Mouse (Mus musculus) embryonic stem cell, embryonic (primary cell): ENCODE data around the gene Gm10972.
"Not testable (repeated sequence)": the region's sequence is repeated elsewhere in the genome, so short reads cannot be mapped to it uniquely, and the experiment has no call there.

Source experiments
- CTCF ChIA-PET, 4 experiments: fragments of 300-600 bp in 2 of 4; fragments of 350-600 bp in 2 of 4; sonication (Branson Sonifier 250); formaldehyde crosslinking; loops; one replicate each; lab custom pipeline; 2022; ENCODE audit warnings: inconsistent platforms in 2 of 4; lab: Charles Lee
- POLR2A ChIA-PET, 4 experiments: fragments of 300-600 bp in 2 of 4; fragments of 350-600 bp in 2 of 4; sonication (Branson Sonifier 250); formaldehyde crosslinking; loops; one replicate each; lab custom pipeline; 2022; ENCODE audit warnings: antibody characterized with exemption in 4 of 4, inconsistent platforms in 1 of 4; lab: Charles Lee

Gm10972 gene

DNA sequence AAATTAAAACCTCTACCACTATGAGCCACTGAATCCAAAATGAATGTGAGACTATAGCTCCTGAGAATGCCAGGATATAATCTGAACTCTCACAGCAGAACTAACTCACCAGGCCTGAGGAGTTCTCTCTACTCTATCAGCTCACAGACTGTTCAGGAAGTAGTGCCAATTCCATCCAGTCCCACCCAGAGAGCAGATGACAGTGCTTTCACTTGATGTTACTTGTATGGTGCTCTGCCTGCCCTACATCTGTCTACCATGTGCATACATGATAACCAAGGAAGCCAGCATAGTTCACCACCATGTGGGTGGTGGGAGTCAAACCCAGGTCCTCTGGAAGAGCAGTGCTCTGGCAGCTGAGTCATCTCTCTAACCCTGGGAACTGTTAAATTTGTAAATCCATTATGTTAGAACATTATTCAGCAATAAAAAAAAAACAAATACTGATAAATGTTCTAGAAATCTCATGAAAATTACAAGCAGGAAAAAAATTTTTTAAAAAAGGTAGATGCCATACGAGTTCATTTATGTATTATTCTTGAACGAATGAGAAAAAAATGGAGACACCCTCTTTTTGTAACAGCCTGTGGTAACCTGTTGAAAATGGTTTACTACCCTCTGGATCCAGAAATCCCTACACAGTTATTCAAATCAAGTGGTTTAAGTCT lies at the start of gene Gm10972:
Gene Gm10972 (plus strand): TSS at position 618 of the 668 bp plus-strand sequence.
- CTCF ChIA-PET, POLR2A ChIA-PET: not testable (repeated sequence)

DNA sequence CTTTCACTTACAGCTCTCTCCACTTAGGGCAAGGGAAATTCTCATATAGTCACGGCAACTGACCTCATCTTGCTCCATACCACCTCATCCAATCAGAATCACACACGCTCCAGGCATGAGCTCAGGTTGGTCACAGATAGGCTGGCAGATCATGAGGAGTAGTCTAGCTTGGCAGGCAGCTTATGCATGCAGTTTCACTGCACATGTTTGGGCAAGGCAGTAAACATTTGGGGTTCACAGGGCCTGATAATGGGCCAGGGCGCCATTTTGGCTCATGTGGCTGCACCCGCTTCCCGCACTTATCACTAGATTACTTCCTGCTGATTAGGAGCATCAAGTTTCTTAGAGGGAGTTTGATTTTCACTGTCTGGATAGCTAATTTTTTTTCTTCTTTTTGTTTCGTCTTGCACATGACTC lies 47.0 kb upstream of the Gm10972 start:
- POLR2A ChIA-PET, result interaction anchor here in 2 of 4 experiments (1.1 to 3.9 kb wide), 7 partner anchors 9 to 19 kb away, joined by 3 to 16 read pairs (median 5); partner anchors contain the start of gene Snx27 (in 1 of the 2)

DNA sequence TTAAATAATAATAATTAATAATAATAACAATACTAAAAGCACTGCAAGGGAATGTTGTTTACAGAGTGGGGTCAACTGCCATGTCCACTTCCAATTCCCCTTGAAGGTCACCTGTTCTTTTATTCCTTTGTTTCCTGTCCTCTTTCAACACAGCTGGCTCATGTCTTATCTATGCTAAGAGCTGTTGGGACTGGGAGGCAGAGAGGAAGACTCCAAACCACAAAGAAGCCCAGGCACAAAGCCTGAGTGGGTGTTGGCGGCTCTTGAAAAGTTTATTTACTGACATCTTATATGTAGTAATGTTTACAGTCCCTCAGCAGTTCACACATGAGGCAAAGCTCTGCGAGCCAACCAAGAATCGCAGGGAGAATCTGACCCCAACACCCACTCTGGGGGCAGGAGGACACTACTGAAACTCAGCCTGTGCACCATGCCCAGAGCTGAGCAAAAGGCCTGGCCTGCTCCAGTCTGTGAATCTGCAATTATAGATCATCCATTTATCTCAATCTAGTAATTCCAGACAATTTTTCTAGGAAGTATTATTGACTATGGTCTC lies 45.6 kb upstream of the Gm10972 start:
- POLR2A ChIA-PET, result interaction anchor here in 3 of 4 experiments (0.5 to 3.9 kb wide), 8 partner anchors 9 to 50 kb away, joined by 3 to 16 read pairs (median 4); partner anchors contain the start of gene Snx27 (in 2 of the 3)
- CTCF ChIA-PET, result no interaction called here

More for the DNA sequence above, 47.0 kb upstream of the Gm10972 start:
- CTCF ChIA-PET, result interaction anchor here in 1 of 4 experiments (0.7 kb wide), 1 partner anchor 11 kb away, joined by 3 read pairs; no protein-coding TSS in a partner anchor

DNA sequence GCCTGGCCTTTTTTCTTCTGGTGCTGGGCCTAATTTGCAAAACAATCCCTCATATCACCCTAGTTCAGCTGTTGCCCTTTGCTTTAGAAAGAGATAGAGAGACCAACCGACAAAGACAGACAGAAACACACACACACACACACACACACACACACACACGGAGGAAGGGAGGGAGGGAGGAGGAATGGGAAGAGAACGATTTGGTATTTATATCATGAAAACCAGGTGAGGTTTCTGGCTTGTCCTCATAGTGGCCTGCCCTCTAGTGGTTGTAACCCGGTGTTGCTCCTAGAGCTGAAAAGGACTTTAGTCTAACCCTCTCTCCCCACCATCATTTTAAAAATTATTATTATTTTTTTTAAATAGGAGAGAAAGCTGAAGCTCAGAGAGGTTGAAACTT lies 41.0 kb upstream of the Gm10972 start:
- ChIA-PET CTCF (interaction anchor here (0.5 to 2.3 kb wide), 45 partner anchors 8 to 1158 kb away, joined by 3 to 15 read pairs (median 4); partner anchors contain the start of gene Snx27 (in 1 of the 4)), POLR2A (interaction anchor here in 3 of 4 experiments (0.5 to 2.8 kb wide), 23 partner anchors 9 to 1045 kb away, joined by 3 to 12 read pairs (median 3); partner anchors contain the start of genes Snx27 (in 2 of the 3) and Pogz (in 1 of the 3))

DNA sequence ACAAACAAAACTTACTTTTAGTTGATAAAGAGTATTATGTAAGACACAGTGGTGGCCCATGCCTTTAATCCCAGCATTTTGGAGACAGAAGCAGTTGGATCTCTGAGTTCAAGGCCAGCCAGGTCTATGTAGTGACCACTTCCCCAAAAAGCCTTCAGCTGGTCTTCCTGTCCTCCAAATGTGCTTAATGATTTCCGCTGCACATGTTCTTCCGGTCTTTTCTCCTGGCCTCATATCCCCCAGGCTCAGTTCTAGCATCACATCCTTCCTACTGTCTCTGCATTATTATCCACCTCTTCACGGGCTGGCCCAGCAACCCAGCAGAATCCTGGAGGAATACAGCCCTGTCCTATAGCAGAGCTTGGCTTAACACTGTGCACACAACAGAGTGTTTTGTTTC lies 33.3 kb upstream of the Gm10972 start:
- ChIA-PET POLR2A (interaction anchor here in 2 of 4 experiments (1.0 to 1.2 kb wide), 2 partner anchors 25 to 48 kb away, joined by 3 read pairs; no protein-coding TSS in a partner anchor), CTCF (interaction anchor here in 1 of 4 experiments (0.5 kb wide), 1 partner anchor 157 kb away, joined by 7 read pairs; no protein-coding TSS in a partner anchor)

DNA sequence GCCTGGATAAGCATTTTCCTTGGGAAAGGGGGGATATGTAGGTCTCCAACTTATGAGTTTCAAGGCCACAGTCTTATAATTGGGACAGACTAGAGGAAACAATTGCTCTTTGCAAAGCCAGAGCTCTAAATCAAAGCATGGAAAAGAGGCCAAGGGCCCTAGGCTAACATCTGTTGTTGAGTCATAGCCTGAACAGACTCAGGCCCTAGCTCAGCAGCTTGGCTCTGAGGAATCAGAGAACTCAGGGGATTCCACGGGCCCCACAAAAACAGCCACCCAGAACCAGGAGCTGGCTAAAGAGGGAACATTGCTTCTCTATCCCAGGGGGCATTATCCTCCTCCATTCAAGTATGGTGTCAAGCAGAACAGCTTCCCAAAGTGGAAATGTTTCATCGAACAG lies 32.3 kb upstream of the Gm10972 start:
- CTCF ChIA-PET, result interaction anchor here in 3 of 4 experiments (0.7 to 2.5 kb wide), 5 partner anchors 8 to 209 kb away, joined by 3 to 15 read pairs (median 8); no protein-coding TSS in a partner anchor
- POLR2A ChIA-PET, result interaction anchor here in 2 of 4 experiments (0.7 to 2.7 kb wide), 3 partner anchors 9 to 29 kb away, joined by 3 to 8 read pairs (median 4); no protein-coding TSS in a partner anchor

DNA sequence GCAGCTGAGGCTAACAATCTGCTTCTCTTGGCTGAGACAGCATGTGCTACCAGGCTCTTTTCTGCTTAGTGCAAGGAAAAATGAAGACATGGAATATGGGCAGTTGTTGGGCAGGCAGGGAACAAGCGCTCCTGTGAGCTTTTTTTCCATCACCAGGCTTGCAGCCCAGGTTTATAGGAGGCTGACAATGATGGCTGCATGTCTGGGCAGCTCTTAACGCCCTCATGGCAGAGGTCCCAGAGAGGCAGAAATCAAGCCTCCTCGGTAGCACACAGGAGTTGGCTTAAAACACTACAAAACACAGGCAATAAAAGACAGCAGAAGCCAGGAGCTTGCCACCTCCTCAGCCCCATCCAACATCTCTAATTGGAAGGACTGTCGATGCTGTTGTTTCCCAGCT lies 31.6 kb upstream of the Gm10972 start:
- ChIA-PET POLR2A (interaction anchor here in 3 of 4 experiments (0.7 to 2.7 kb wide), 6 partner anchors 10 to 306 kb away, joined by 3 to 8 read pairs (median 3); partner anchors contain the start of gene Snx27 (in 1 of the 3)), CTCF (interaction anchor here in 3 of 4 experiments (0.5 to 2.5 kb wide), 6 partner anchors 9 to 1030 kb away, joined by 3 to 15 read pairs (median 6); no protein-coding TSS in a partner anchor)

DNA sequence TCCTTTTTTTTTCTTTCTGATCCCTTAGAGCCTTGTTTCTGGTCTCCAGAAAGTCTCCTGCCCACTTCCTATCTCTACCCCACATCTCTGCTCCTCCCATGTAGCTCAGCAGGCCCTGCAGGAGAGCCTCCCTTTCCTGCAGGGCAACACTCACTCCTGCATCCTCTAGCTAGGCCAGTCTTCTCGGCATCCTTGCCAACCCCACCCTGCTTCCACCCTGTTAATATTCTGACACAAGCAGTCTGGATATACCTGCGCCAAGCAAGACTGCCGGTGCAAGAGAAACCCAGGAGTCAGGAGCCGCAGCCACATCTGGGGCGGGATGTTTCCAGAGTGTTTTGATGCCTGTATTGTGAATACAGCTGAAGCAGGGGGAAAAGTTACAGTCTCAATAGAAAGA lies 31.1 kb upstream of the Gm10972 start:
- ChIA-PET CTCF (interaction anchor here in 3 of 4 experiments (0.6 to 2.5 kb wide), 5 partner anchors 10 to 241 kb away, joined by 3 to 15 read pairs (median 4); no protein-coding TSS in a partner anchor), POLR2A (interaction anchor here in 3 of 4 experiments (0.8 to 2.7 kb wide), 5 partner anchors 11 to 306 kb away, joined by 3 to 8 read pairs (median 3); partner anchors contain the start of gene Snx27 (in 1 of the 3))

DNA sequence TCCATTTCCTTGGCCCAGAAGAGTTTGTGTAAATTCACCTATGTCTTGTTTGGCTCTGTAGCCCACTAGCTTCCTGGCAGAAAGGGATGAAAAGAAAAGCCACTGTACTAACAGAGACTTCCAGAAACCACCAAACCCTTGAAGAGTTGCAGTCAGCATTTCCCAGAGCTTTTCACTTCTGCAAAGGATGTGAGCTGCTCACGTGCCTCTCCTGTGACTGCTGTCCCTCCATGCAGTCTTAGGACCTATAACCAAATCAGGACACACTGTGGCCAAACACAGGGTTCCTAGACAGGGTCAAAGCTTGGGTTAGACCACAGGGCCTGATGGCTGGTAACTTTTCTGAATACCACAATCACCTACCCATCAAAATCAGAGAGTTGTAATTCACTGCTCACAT lies 30.6 kb upstream of the Gm10972 start:
- POLR2A ChIA-PET, result interaction anchor here in 2 of 4 experiments (1.0 to 2.7 kb wide), 3 partner anchors 11 to 305 kb away, joined by 3 to 8 read pairs (median 4); no protein-coding TSS in a partner anchor

DNA sequence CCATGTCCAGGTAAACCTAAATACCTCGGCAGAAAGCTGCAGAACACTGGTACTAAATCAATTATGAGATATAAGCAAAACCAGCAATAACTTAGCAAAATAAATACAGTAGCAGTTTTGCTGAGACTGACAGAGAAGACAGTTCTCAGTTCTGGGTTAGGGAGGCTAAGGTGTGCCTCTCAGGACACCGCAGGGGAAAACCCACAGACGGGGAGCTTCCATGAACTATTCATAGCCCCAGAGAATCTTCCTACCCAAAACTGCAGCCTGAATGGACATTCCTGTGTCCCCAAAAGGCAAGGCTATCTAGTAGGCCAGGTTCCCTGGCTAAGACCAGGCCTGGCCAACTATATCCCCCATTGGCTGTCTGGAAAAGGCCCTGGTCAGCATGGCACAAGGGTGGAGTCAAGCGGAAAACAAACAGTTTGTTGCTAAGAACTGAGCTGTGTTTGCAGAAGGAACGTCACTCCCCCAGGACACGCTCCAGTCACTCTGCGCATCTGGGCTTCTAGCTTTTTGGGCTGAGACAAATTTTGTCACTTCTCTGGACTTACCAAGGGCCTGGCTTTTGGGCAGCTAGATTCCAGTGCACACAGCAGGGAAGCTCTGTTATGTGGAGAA lies 29.5 kb upstream of the Gm10972 start:
- CTCF ChIA-PET, result interaction anchor here in 2 of 4 experiments (0.9 to 1.2 kb wide), 2 partner anchors 12 to 156 kb away, joined by 3 to 5 read pairs; no protein-coding TSS in a partner anchor
- POLR2A ChIA-PET, result interaction anchor here in 2 of 4 experiments (0.6 to 1.1 kb wide), 3 partner anchors 15 to 35 kb away, joined by 3 to 4 read pairs (median 3); no protein-coding TSS in a partner anchor

More for the DNA sequence above, 30.6 kb upstream of the Gm10972 start:
- CTCF ChIA-PET, result interaction anchor here in 2 of 4 experiments (0.6 to 2.5 kb wide), 3 partner anchors 10 to 241 kb away, joined by 3 to 15 read pairs (median 4); no protein-coding TSS in a partner anchor

DNA sequence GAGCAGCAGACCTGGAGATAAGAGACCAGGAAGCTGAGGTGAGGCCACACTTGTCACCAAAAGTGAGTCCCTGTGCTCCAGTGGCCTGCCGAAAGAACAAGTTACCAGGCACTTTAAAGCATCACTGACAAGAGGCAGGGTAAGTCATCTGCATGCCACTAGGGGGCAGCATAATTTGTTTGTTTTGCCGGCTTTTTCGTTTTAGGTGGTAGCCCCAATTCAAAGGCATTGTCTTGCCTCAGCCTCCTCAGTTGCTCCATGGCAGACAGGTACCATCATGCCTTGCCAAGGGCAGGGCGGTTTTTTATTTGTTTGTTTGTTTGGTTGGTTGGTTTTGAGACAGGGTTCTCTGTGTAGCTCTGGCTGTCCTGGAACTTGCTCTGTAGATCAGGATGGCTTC lies 26.2 kb upstream of the Gm10972 start:
- CTCF ChIA-PET, result interaction anchor here in 3 of 4 experiments (0.6 kb wide), 3 partner anchors 24 to 166 kb away, joined by 3 to 5 read pairs (median 3); no protein-coding TSS in a partner anchor
- POLR2A ChIA-PET, result no interaction called here

DNA sequence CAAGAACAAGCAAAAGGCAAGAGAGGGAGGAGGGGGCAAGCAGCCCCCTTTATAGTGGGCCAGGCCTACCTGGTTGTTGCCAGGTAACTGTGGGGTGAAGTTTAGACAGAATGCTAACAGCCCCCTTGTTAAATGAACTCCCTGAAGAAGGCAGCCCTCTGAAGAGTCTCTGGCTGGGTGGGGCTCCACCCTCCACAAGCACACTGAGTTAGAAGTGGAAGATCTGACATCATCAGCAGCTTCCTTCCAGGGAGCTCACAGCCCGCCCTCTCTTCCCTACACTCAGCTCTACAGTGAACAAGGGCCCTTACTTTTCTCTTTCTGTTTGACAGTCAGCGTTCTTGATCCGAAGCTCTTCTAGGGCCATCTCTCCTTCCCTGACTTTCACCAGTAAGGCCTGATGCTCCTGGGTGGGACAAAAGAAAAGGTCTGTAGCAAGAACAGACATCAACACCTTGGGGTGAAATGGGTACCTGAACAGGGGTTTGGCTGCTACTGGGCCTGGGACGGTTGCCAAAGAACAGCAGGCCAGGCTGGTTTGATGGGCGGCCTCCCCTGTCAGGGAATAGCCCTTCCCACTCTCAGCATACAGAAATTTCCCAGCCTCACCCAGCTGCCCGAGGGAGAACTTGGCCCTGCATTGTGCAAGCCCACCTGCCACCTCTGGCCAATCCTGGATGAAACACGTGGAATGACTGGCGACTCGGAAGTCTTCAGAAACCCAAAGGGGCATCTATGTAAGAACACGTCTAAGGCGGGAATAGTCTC lies 21.0 kb upstream of the Gm10972 start:
- POLR2A ChIA-PET, result interaction anchor here in 1 of 4 experiments (0.6 kb wide), 1 partner anchor 1612 kb away, joined by 3 read pairs; no protein-coding TSS in a partner anchor

DNA sequence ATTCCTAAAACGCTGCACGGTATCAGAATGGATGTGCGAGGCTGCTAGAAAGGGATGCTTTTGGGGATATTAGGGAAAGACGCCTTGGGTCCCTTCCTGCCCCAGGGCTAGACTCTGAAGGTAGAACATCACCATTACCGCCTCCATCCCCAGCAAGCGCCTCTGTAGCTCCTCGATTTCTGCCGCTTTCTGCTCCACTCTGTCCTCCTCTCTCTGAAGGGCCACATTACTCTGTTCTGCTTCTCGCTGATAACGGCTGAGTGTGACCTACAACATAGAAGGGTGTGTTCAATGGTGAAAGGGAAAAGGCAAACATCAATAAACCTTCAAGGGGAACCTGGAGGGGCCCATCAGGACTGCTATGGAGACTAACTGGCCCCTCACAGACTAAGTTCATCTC lies 20.4 kb upstream of the Gm10972 start:
- CTCF ChIA-PET, result interaction anchor here in 1 of 4 experiments (1.0 kb wide), 1 partner anchor 21 kb away, joined by 3 read pairs; no protein-coding TSS in a partner anchor

More for the DNA sequence above, 21.0 kb upstream of the Gm10972 start:
- CTCF ChIA-PET, result interaction anchor here in 1 of 4 experiments (1.0 kb wide), 1 partner anchor 20 kb away, joined by 3 read pairs; no protein-coding TSS in a partner anchor

DNA sequence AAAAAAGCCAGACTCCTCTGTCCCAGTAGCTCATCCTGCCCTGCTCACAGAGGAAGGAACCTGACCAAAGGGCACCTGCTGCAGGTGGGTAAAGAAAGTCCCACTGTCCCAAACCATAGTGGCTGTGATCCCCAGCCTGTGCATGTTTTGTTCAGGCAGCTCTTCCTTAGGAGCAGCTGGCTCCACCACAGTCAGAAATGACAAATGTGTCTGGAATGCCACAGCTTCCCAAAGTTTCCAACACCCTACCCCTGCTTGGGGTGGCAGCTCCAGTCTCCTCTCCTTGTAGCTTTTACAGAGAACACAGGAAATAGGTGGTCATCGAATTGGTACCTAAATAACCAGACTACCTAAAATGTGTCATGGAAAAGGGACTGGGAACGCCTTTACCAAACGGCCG lies 18.6 kb upstream of the Gm10972 start:
- ChIA-PET CTCF (no interaction called here), POLR2A (interaction anchor here in 1 of 4 experiments (0.5 kb wide), 1 partner anchor 182 kb away, joined by 5 read pairs; no protein-coding TSS in a partner anchor)

More for the DNA sequence above, 20.4 kb upstream of the Gm10972 start:
- POLR2A ChIA-PET, result interaction anchor here in 1 of 4 experiments (1.3 kb wide), 1 partner anchor 34 kb away, joined by 3 read pairs; no protein-coding TSS in a partner anchor

DNA sequence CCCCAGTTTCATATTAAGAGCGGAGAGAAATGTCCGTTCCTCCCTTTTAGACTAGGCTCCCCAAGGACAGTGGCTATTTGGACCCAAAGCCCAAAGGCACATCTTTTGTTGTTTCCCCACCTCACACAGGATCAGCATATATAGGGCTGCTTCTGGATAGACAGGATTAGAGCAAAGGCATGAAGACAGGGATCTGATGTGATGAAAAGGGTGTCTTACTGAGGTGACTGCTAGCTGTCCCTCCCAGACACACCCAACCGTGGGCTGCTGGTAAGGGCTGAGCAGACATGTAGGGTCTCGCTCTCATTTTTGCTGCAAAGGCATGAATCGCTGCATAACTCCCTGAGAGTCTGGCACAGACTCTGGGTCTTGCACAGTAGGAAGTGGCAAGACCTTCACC lies 14.2 kb upstream of the Gm10972 start:
- POLR2A ChIA-PET, result no interaction called here

DNA sequence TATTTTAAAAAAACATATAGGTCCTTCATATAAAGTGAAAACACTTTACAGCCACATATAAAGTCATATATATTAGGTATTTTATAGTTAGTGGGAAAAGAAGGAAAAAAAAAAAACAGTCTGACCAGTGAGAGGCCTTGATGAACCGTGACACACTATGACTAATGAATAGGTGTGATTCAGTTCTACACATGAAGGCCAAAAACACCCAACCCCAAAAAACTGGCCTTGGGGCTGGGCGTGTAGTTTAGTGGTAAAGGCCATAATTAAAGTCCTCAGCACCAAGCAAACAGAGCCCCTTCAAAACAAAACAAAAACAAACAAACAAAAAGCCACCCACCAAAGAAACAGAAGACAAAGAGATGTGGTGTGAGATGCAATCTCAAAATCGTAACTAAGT lies 13.0 kb upstream of the Gm10972 start:
- CTCF ChIA-PET, result no interaction called here
- POLR2A ChIA-PET, result no interaction called here

More for the DNA sequence above, 14.2 kb upstream of the Gm10972 start:
- CTCF ChIA-PET, result no interaction called here
